Mouse (Mus musculus) MEL (cell line): ENCODE results near the gene Vdac1. TPM values are rescaled to one million over a fixed set of nuclear protein-coding genes. Genes with fewer than 3 reads are reported as not detected.

Source experiments
- DNase-seq: peaks from one replicate; pipeline ENCODE4 v3.0.0; 2011; ENCODE audit warnings: low read depth, low spot score
- H3K27ac ChIP-seq: 2 replicates; pipeline ENCODE4 v1.5.1; 2012; ENCODE audit warnings: low read depth, mild to moderate bottlenecking, control low read depth, low read length, moderate library complexity; ENCODE audit not compliant: control insufficient read depth
- H3K27me3 ChIP-seq, 2 experiments: fragments of 150-350 bp in 1 of 2; sonication (generic) in 1 of 2; 2 replicates each; pipeline ENCODE4 v1.6.1; 2012; ENCODE audit warnings: low read length in 2 of 2, mild to moderate bottlenecking in 2 of 2, improper control_type of control experiment in 1 of 2, moderate library complexity in 1 of 2; ENCODE audit not compliant: insufficient read depth in 2 of 2, control insufficient read depth in 1 of 2
- H3K36me3 ChIP-seq, 2 experiments: 2 replicates each; pipeline ENCODE4 v1.6.1; 2012 to 2014; ENCODE audit warnings: low read length in 2 of 2, improper control_type of control experiment in 1 of 2, inconsistent platforms in 1 of 2, mild to moderate bottlenecking in 1 of 2; ENCODE audit not compliant: insufficient read depth in 2 of 2, control insufficient read depth in 1 of 2
- H3K4me1 ChIP-seq, 2 experiments: fragments of 150-350 bp in 1 of 2; sonication (generic) in 1 of 2; 2 replicates each; pipeline ENCODE4 v1.6.1; 2012; ENCODE audit warnings: low read length in 2 of 2, improper control_type of control experiment in 1 of 2, mild to moderate bottlenecking in 1 of 2; ENCODE audit not compliant: insufficient read depth in 2 of 2, control insufficient read depth in 1 of 2
- H3K4me3 ChIP-seq, 2 experiments: fragments of 150-350 bp in 1 of 2; sonication (generic) in 1 of 2; 2 replicates each; pipeline ENCODE4 v1.5.1; 2012; ENCODE audit warnings: low read depth in 2 of 2, low read length in 2 of 2, mild to moderate bottlenecking in 2 of 2, moderate library complexity in 2 of 2, control low read depth in 1 of 2, improper control_type of control experiment in 1 of 2; ENCODE audit not compliant: control insufficient read depth in 1 of 2, insufficient read depth in 1 of 2
- H3K79me2 ChIP-seq: 2 replicates; pipeline ENCODE4 v1.6.1; 2012; ENCODE audit warnings: mild to moderate bottlenecking, low read length, moderate library complexity; ENCODE audit not compliant: control insufficient read depth, poor library complexity, insufficient read depth
- H3K9ac ChIP-seq: 2 replicates; pipeline ENCODE4 v1.6.1; 2012; ENCODE audit warnings: low read depth, mild to moderate bottlenecking, control low read depth, low read length, moderate library complexity; ENCODE audit not compliant: control insufficient read depth, poor library complexity, severe bottlenecking
- H3K9me3 ChIP-seq: fragments of 150-350 bp; sonication (generic); replicated peaks from 2 replicates; pipeline ENCODE4 v1.6.1; 2012; ENCODE audit warnings: mild to moderate bottlenecking, low read length, improper control_type of control experiment, moderate library complexity; ENCODE audit not compliant: insufficient read depth
- CHD1 ChIP-seq: IDR thresholded peaks from 2 replicates; pipeline ENCODE4 v1.6.1; 2012; ENCODE audit warnings: low read depth, mild to moderate bottlenecking, inconsistent platforms, low read length, improper control_type of control experiment
- CHD2 ChIP-seq: IDR thresholded peaks from 2 replicates; pipeline ENCODE4 v1.6.1; 2011; ENCODE audit warnings: low read length, improper control_type of control experiment
- CTCF ChIP-seq, 3 experiments: IDR thresholded peaks in 2 of 3; conservative IDR thresholded peaks in 1 of 3; 2 replicates each; pipeline ENCODE4 v1.5.1; 2011 to 2012; ENCODE audit warnings: low read length in 3 of 3, low read depth in 2 of 3, mild to moderate bottlenecking in 2 of 3, improper control_type of control experiment in 1 of 3, inconsistent platforms in 1 of 3, mixed read lengths in 1 of 3, moderate library complexity in 1 of 3; ENCODE audit not compliant: control insufficient read depth in 1 of 3, insufficient read depth in 1 of 3, poor library complexity in 1 of 3, severe bottlenecking in 1 of 3
- E2F4 ChIP-seq: IDR thresholded peaks from 2 replicates; pipeline ENCODE4 v1.6.1; 2011; ENCODE audit warnings: low read depth, low read length, improper control_type of control experiment, borderline replicate concordance
- ETS1 ChIP-seq: IDR thresholded peaks from 2 replicates; pipeline ENCODE4 v1.6.1; 2012; ENCODE audit warnings: low read depth, mild to moderate bottlenecking, inconsistent platforms, low read length, improper control_type of control experiment, moderate library complexity
- GATA1 ChIP-seq: IDR thresholded peaks from 2 replicates; pipeline ENCODE4 v1.6.1; 2011; ENCODE audit warnings: low read depth, low read length, improper control_type of control experiment
- JUND ChIP-seq: IDR thresholded peaks from 2 replicates; pipeline ENCODE4 v1.6.1; 2011; ENCODE audit warnings: low read depth, mild to moderate bottlenecking, improper control_type of control experiment, low read length
- MAX ChIP-seq: IDR thresholded peaks from 2 replicates; pipeline ENCODE4 v1.6.1; 2011; ENCODE audit warnings: low read length, improper control_type of control experiment
- MYC ChIP-seq: IDR thresholded peaks from 2 replicates; pipeline ENCODE4 v1.6.1; 2011; ENCODE audit warnings: low read depth, mild to moderate bottlenecking, low read length, improper control_type of control experiment, moderate library complexity
- POLR2A ChIP-seq, 2 experiments: IDR thresholded peaks; 2 replicates each; pipeline ENCODE4 v1.6.1; 2011 to 2012; ENCODE audit warnings: low read length in 2 of 2, mild to moderate bottlenecking in 2 of 2, control low read depth in 1 of 2, improper control_type of control experiment in 1 of 2, low read depth in 1 of 2, moderate library complexity in 1 of 2; ENCODE audit not compliant: control insufficient read depth in 1 of 2, insufficient read depth in 1 of 2, poor library complexity in 1 of 2
- POLR2AphosphoS2 ChIP-seq: IDR thresholded peaks from 2 replicates; pipeline ENCODE4 v1.6.1; 2011; ENCODE audit warnings: low read length, improper control_type of control experiment
- RAD21 ChIP-seq: IDR thresholded peaks from 2 replicates; pipeline ENCODE4 v1.6.1; 2011; ENCODE audit warnings: mild to moderate bottlenecking, low read depth, low read length, improper control_type of control experiment
- RCOR1 ChIP-seq: IDR thresholded peaks from 2 replicates; pipeline ENCODE4 v1.6.1; 2012; ENCODE audit warnings: low read depth, mild to moderate bottlenecking, inconsistent platforms, low read length, improper control_type of control experiment
- SMC3 ChIP-seq: IDR thresholded peaks from 2 replicates; pipeline ENCODE4 v1.6.1; 2011; ENCODE audit warnings: low read depth, low read length, improper control_type of control experiment
- TBP ChIP-seq: IDR thresholded peaks from 2 replicates; pipeline ENCODE4 v1.8.0; 2011; ENCODE audit warnings: low read depth, low read length, improper control_type of control experiment
- USF1 ChIP-seq: IDR thresholded peaks from 2 replicates; pipeline ENCODE4 v1.6.1; 2014; ENCODE audit warnings: low read depth, mild to moderate bottlenecking, inconsistent platforms, low read length, improper control_type of control experiment, moderate library complexity
- ZC3H11A ChIP-seq: IDR thresholded peaks from 2 replicates; pipeline ENCODE4 v1.6.1; 2012; ENCODE audit warnings: low read depth, mild to moderate bottlenecking, inconsistent platforms, low read length, improper control_type of control experiment
- ZKSCAN1 ChIP-seq: IDR thresholded peaks from 2 replicates; pipeline ENCODE4 v1.6.1; 2012; ENCODE audit warnings: low read depth, mild to moderate bottlenecking, inconsistent platforms, low read length, improper control_type of control experiment, moderate library complexity
- ZNF384 ChIP-seq: IDR thresholded peaks from 2 replicates; pipeline ENCODE4 v1.6.1; 2012; ENCODE audit warnings: low read depth, mild to moderate bottlenecking, inconsistent platforms, low read length, improper control_type of control experiment
- polyA plus RNA-seq, 2 experiments: library from polyadenylated mRNA; stranded (reverse) in 1 of 2; unstranded in 1 of 2; fragments of >175 nt in 1 of 2; fragments of >200 nt in 1 of 2; gene quantifications; 2 replicates each; pipeline versions ENCODE4 v1.2.1 to v1.2.4; 2012; ENCODE audit warnings: low replicate concordance in 2 of 2, low read depth in 1 of 2; ENCODE audit not compliant: insufficient read length in 2 of 2, insufficient read depth in 1 of 2, missing spikeins in 1 of 2
- total RNA-seq: library from RNA; depleted of rRNA; stranded (reverse); fragments of 300-350 nt; gene quantifications from 2 replicates; pipeline ENCODE4 v1.2.3, GENCODE M21; 2012

Vdac1 gene
- total and polyA plus RNA-seq, 3 experiments, result 257 to 389 (median 381) TPM

DNA sequence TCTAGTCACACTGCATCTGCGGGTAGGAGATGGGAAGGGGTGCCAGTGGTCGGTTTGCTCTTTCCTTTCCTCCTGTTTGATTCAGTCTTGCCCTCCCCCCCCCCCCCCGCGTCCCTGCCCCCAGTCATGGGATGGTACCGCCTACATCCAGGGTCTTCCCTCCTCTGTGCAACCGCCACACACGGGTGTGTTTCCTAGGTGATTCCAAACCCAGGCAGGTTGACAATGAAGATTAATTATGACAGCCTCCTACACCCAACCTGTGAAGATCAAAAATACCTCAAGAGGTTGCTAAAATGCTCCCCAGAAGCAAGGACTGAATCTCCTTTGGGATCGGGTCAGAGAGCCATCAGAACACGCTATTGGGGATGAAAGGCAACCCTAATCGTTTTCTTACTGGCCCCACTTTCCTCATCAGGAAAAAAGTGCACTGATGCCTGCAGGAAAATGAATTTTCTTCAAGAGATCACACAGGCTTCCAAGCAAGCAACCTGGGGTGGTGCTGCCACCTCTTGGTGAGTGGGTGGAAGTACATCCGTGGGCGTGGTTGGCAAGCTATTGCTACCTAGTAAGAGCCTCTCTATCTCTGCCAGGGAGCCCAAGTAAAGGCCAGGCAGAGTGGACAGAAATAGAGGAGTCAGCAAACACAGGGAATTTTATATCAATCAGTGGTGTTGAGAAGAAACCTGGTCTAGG lies 14.6 kb upstream of the Vdac1 start (continued):
- no peak for TF ChIP-seq TBP
- 0 out of 2 replicates have a peak, but pooled peaks have one; percentile 5 for TF ChIP-seq USF1
- TF ChIP-seq JUND, result no peak

- H3K9ac ChIP-seq, result peak overlapping the region; percentile 38
- peak overlapping the region; percentile 3; the same call in 1 of the 2 replicates for H3K27ac ChIP-seq
- peak overlapping the region; percentile 57 to 69 for H3K4me3 ChIP-seq
- peak; percentile 89 for DNase-seq
- no peaks in the 10 kb centered on the region for H3K9me3 ChIP-seq
- peaks cover 4 to 25% of the 10 kb centered on the region in 2 experiments for H3K4me1 ChIP-seq
- H3K27me3 ChIP-seq, result no peaks in the 10 kb centered on the region
- TF ChIP-seq POLR2A (IDR thresholded peaks at IDR 0.05; ENCODE audit: control insufficient read depth in 1 of 2, insufficient read depth in 1 of 2, low read depth in 1 of 2, low read length in 2 of 2, poor library complexity in 1 of 2) (0 out of 4 replicates have a peak, but pooled peaks of 1 of the 2 experiments have one; percentile 33), SMC3 (no peak), GATA1 (no peak)
- H3K36me3 ChIP-seq, result peaks cover 0 to 9% of the 10 kb centered on the region in 2 experiments; a peak in 2 of 4 replicates
- H3K79me2 ChIP-seq, result no peaks in the 10 kb centered on the region
These were observed 14.0 kb upstream of the Vdac1 start for GRCm38 (mm10) chr11:52346635-52347005.

GRCm38 (mm10) chr11:52348156-52348555 lies 12.5 kb upstream of the Vdac1 start:
- Histone ChIP-seq H3K9ac (no peak overlapping the region), H3K79me2 (no peaks in the 10 kb centered on the region), H3K36me3 (peaks cover 0 to 9% of the 10 kb centered on the region in 2 experiments; a peak in 2 of 4 replicates), H3K4me1 (peaks cover 4 to 26% of the 10 kb centered on the region in 2 experiments), H3K27ac (no peak overlapping the region), H3K27me3 (no peaks in the 10 kb centered on the region), H3K9me3 (no peaks in the 10 kb centered on the region), H3K4me3 (no peak overlapping the region)
- TF ChIP-seq GATA1 (no peak), CHD1 (no peak), RCOR1 (no peak), ZNF384 (no peak), MAX (no peak), ZKSCAN1 (no peak), JUND (no peak)
- no peak for DNase-seq

DNA sequence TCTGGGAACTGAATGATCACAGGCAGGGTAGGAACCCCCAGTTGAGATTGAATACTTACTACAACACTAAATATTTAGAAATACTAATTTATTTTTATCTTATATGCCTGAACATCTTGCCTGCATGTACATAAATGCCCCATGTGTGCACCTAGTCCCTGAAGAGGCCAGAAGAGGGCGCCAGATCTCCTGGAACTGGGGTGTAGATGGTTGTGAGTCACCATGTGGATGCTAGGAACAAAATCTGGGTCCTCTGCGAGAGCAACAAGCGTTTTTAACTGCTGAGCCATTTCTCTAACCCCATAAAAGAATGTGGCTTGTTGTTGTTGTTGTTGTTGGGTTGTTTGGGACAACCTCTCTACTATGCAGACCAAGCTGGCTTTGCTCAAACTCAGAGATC lies 11.9 kb upstream of the Vdac1 start:
- H3K27me3 ChIP-seq, result no peaks in the 10 kb centered on the region
- peak; percentile 88 for DNase-seq
- peaks cover 4 to 26% of the 10 kb centered on the region in 2 experiments for H3K4me1 ChIP-seq
- no peak overlapping the region for H3K27ac ChIP-seq
- H3K4me3 ChIP-seq, result no peak overlapping the region
- H3K9ac ChIP-seq, result no peak overlapping the region
- TF ChIP-seq ETS1 (no peak), RAD21 (peak; percentile 42), CHD2 (no peak), POLR2AphosphoS2 (no peak), CTCF (IDR thresholded peaks at IDR 0.05 in 2 of 3, conservative IDR thresholded peaks at IDR 0.05 in 1 of 3; ENCODE audit: control insufficient read depth in 1 of 3, insufficient read depth in 1 of 3, low read depth in 2 of 3, low read length in 3 of 3, poor library complexity in 1 of 3, severe bottlenecking in 1 of 3) (peak; percentile 62 to 75 (median 71)), E2F4 (no peak), GATA1 (no peak), ZC3H11A (no peak), SMC3 (no peak), MYC (peak; percentile 61; the same call in 1 of the 2 replicates)
- TF ChIP-seq, all 39 proteins: peak for 3
- no peaks in the 10 kb centered on the region for H3K9me3 ChIP-seq
- H3K36me3 ChIP-seq, result peaks cover 0 to 9% of the 10 kb centered on the region in 2 experiments; a peak in 2 of 4 replicates
- no peaks in the 10 kb centered on the region for H3K79me2 ChIP-seq
